Mouse (Mus musculus): ENCODE results near the gene Dmpk.
"Not testable (repeated sequence)": the region's sequence is repeated elsewhere in the genome, so short reads cannot be mapped to it uniquely, and the experiment has no call there.

The Dmpk gene

GRCm38 (mm10) chr7:19083701-19084100 is at the start of gene Dmpk:
Gene Dmpk (plus strand): TSS chr7:19083849.
- no peak for DNase-seq (ENCODE audit: low read depth)

DNA sequence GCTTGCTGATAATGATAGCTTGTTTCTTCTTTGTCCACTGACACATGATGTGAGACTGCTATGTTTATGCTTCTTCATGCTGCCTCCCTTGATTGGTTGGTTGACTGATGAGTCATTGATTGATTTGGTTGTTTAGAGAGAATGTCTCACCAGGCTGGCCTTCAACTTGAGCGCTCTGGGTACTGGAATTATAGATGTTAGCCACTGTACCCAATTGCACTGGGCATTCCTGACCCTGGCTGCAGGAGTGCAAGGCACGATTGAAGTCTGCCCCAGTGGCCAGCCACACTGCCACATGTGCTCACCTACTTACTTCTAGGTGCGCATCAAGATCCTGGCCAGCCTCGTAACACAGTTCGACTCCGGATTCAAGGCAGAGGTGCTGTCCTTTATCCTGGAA is 39.0 kb upstream of the Dmpk start:
- no peak for DNase-seq (ENCODE audit: low read depth)

- DNase-seq (ENCODE audit: low read depth) = no peak
Observed at GRCm38 (mm10) chr7:19046286-19047069, 37.2 kb upstream of the Dmpk start.

- DNase-seq (ENCODE audit: low read depth) = no peak
Observed at GRCm38 (mm10) chr7:19048006-19048527, 35.6 kb upstream of the Dmpk start.

DNA sequence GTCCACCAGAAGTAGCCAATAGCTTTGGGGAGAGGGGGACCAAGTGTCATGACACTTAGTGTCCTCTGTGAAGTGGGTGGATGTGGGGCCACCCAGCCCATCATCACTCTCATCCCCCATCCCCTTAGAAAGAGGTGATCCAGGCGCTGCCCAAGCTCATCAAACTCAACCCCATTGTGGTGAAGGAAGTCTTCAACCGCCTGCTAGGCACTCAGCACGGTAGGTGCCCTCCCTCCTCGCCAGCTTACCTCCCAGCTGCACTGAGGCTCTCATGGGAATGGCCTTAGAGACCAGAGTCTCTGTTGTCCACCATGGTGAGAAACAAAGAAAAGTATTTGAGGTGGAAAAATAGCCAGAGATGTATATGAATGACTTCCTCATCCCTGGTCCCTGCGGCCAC is 34.4 kb upstream of the Dmpk start:
- no peak for DNase-seq (ENCODE audit: low read depth)

DNA sequence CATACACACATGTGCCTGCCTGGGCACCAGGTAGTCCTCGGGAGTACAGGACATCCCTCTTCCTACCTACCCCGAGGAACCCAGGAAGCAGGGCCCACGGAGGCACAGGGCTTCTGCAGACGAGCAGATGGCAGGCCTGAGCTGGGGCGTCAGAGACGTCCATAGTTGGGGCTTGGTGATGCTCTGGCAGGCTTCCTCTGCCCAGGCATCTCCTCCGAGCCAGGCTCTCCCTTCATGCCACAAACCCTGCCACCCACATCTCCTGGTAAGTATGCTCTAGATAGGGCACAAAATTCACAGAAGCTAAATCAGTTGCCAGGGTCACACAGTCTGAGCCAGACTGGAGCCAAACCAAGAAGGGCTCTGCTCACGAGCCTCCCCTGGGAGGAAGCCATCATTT is 33.5 kb upstream of the Dmpk start:
- no peak for DNase-seq (ENCODE audit: low read depth)

- no peak for DNase-seq (ENCODE audit: low read depth)
Observed at GRCm38 (mm10) chr7:19051161-19051560, 32.5 kb upstream of the Dmpk start.

DNA sequence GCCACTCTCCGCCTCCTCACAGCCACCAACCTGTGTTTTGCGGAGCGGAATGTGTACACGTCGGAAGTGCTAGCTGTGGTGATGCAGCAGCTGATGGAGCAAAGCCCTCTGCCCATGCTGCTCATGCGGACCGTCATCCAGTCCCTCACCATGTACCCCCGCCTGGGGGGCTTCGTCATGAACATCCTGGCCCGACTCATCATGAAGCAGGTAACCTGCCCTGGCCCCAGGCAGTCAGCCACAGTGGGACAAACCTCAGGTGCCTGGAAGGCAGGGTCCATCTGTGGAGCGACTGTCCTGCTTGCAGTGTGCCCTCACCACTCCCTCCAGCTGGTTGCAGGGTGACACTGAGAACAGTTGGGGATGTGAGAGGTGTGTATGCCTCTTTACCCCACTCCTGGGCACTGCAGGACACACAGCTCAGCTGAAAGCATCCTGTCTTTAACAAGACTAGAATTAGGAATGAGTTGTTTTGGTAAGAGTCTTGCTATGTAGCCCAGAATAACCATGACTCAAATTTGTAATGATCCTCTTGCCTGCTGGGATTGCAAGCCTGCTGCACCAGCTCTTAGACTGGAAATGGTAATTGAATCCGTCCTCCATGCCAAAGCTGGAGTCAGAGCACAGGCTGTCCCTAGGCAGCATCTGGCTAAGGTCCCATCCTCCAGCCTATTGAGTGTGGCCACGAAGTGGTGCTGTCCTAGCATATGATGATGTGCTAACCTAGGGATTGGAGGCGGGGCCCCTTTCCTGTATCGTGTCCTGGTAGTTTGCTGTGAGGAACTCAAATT is 31.1 kb upstream of the Dmpk start:
- no peak for DNase-seq (ENCODE audit: low read depth)

- no peak for DNase-seq (ENCODE audit: low read depth)
Observed at GRCm38 (mm10) chr7:19053136-19053532, 30.5 kb upstream of the Dmpk start.

DNA sequence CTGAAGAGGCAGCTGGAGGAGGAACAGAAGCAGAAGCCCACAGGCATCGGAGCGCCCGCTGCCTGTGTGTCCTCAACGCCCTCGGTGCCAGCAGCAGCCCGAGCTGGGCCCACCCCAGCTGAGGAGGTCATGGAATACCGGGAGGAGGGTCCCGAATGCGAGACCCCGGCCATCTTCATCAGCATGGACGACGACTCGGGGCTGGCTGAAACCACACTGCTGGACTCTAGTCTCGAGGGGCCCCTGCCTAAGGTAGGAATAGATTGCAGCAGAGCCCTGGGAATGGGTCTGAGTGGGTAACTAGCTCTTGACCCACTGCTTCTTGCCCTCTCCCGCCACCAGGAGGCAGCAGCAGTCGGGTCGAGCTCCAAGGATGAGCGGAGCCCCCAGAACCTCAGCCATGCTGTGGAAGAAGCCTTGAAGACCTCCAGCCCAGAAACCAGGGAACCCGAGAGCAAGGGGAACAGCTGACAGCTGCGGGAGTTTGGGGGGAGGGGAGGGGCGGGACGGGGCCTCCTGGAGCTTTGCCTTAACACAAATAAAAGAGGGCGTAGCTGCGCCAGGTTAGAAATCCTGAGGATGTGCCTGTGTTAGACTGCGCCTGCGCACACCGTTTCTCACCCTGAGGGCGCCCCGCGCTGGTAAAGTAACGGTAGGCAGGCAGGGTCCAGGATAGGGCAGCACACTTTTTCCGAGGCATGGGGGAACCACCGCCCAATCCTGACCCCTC is 29.4 kb upstream of the Dmpk start, which contains the start of gene Rsph6a:
Gene Rsph6a (plus strand): TSS at position 644 of the 730 bp plus-strand sequence.
- peak; percentile 23 for DNase-seq (ENCODE audit: low read depth)

DNA sequence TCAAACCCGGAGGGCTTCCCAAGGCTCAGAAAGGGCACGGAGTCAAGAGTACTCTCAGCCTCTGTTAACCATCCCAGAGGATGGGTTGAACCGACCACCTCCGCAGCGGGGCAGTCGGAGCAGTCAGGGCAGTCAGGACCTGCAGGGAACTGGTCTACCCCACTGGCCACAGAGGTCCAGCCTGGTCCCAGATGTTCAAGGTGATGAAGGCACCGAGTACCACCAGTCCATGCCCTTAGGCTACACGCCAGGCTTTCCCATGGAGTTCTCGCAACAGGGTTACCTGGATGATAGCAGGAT is 28.9 kb upstream of the Dmpk start:
- DNase-seq (ENCODE audit: low read depth) = no peak

DNA sequence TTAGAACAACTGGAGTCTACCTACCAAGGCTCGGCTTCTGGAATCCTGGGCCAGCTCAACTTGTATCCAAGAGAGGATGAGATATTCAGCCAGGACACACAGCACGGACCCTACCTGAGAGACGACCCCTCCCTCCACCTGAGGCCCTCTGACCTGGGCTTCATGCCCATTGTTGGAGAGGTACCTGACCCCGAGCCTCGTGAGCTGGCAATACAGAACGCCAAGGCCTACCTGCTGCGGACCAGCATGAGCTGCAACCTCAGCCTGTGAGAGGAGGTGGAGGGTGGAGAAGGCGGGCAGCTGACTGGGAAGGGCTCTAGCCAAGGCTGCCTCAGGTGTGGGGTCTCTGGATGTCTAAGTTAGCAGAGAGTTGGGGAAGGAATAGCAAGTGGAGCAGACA is 28.5 kb upstream of the Dmpk start:
- DNase-seq (ENCODE audit: low read depth) = no peak

DNA sequence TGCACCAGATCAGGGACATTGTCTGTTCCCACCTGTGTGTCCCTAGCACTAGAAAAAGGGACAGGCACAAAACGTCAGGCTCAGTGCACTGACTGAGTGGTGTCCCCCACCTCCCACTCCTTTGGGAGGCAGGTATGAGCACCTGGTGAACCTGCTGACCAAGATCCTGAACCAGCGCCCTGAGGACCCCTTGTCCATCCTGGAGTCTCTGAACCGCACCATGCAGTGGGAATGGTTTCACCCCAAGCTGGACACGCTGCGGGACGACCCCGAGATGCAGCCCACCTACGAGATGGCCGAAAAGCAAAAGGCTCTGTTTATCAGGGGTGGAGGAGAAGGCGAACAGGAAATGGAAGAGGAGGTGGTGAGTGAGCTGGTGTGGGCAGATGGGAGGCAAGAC is 26.2 kb upstream of the Dmpk start:
- no peak for DNase-seq (ENCODE audit: low read depth)

DNA sequence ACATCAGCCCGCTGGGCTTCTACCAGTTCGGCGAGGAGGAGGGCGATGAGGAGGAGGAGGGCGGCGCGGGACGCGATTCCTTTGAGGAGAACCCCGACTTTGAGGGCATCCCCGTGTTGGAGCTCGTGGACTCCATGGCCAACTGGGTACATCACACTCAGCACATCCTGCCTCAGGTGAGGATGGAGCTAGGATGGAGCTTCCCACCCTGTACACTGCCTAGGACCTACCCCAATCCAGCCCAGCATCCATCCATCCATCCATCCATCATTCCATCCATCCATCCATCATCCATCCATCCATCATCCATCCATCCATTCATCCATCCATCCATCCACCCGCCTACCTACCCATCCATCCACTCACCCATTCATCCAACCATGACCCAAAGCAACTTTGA is 17.8 kb upstream of the Dmpk start:
- DNase-seq (ENCODE audit: low read depth) = no peak

DNA sequence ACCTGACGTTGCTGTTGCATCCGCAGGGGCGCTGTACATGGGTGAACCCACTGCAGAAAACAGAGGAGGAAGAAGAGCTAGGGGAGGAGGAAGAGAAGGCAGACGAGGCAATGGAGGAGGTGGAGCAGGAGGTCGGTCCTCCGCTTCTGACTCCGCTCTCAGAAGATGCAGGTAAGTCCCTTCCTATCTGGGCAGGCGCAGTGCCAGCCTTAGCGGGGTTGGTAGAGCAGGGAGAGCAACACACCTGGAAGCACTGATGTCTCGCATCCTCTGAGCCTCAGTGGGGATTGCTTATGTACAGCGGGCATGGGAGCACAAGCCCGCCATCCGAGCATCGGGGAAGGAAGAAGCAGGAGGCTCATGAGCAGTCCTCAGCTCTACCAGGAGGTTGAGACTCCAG is 16.6 kb upstream of the Dmpk start:
- no peak for DNase-seq (ENCODE audit: low read depth)

GRCm38 (mm10) chr7:19067935-19068334 is 15.7 kb upstream of the Dmpk start:
- DNase-seq (ENCODE audit: low read depth) = no peak

GRCm38 (mm10) chr7:19068707-19069106 is 14.9 kb upstream of the Dmpk start:
- peak; percentile 87 for DNase-seq (ENCODE audit: low read depth)

DNA sequence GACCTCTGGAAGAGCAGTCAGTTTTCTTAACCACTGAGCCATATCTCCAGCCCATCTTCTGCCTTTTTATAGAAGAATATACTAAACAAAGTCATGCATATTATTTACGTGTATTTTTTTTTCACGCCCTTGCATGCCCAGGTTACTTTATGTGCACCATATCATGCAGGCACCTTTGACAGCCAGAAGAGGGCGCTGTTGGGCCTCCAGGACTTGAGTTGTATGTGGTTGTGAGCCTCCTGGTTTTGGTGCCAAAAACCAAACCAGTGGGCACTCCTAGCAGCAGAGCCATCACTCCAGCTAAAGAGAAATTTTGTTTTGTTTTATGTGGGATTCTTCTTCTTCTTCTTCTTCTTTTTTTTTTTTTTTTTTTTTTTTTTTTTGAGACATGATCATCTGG is 14.1 kb upstream of the Dmpk start:
- DNase-seq (ENCODE audit: low read depth) = peak; percentile 83

- not testable (repeated sequence) for DNase-seq (ENCODE audit: low read depth)
Observed at GRCm38 (mm10) chr7:19071024-19071423, 12.6 kb upstream of the Dmpk start.

GRCm38 (mm10) chr7:19073504-19073903 is 10.1 kb upstream of the Dmpk start:
- peak; percentile 39 for DNase-seq (ENCODE audit: low read depth)

DNA sequence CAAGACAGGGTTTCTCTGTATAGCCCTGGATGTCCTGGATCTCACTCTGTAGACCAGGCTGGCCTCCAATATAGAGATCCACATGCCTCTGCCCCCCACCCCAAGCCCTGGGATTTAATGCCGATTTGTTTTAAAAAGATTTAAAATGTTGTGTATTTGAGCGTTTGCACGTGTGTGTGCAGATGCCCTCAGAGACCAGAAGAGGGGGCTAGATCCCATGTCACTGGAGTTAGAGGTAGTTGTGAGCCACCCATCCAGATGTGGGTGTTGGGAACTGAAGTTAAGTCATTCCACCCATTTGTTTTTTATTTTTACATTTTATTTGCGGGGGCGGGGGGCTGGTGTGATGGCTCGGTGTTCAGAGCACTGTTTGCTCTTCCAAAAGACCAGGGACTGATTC is 9.2 kb upstream of the Dmpk start:
- peak; percentile 53 for DNase-seq (ENCODE audit: low read depth)

GRCm38 (mm10) chr7:19075231-19075630 is 8.4 kb upstream of the Dmpk start:
- no peak for DNase-seq (ENCODE audit: low read depth)
